Mouse (Mus musculus) embryonic fibroblast, embryonic 13.5 days (primary cell): ENCODE results near the gene Gm12184.

Source experiments
- CTCF ChIP-seq: IDR thresholded peaks from 2 replicates; pipeline ENCODE4 v1.5.1; 2011; ENCODE audit warnings: mild to moderate bottlenecking, control low read depth, low read length, moderate library complexity, borderline replicate concordance; ENCODE audit not compliant: insufficient read depth
- POLR2A ChIP-seq: IDR thresholded peaks from 2 replicates; pipeline ENCODE4 v1.6.1; 2011; ENCODE audit warnings: low read depth, mild to moderate bottlenecking, control low read depth, low read length, moderate library complexity

DNA sequence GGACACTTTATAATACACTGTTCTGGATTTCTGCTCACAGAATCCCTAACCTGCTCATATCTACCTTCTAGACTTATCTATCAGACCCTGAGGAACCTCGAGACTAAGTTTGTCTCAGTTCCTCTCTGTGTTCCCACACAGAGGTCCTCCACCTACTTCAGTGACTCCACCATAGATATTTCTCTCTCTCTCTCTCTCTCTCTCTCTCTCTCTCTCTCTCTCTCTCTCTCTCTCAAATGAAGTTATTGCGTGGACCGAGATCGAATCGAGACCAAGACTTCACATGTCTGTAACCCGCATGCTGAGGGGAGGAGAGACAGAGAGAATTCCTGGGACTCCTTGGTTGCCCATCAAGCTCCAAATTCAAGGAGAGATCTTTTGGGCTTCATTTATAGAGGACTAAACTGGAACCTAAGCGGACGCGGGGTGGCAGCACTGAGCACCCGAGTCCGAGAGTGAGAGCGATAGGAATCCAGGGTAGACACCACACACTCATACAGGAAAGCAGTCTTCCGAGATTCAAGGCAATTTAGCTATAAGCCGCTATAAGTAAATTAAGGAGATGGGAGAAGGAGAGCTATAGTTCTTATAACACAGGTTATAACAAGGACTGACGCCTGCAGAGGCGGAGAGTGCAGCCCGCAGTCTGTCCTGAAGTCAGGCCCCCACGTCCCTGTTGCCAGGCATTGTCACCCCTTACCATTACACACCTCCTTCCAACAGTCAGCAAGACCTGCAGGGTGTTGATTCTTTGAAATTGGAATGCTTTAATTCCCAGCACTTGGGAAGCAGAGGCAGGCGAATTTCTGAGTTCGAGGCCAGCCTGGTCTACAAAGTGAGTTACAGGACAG lies 36.3 kb downstream of the Gm12184 start:
- TF ChIP-seq POLR2A (no peak), CTCF (peak; percentile 77; the same call in 1 of the 2 replicates)
